Mouse (Mus musculus): ENCODE data around the gene Smarcc2. TPM values are rescaled to one million over a fixed set of nuclear protein-coding genes. Genes with fewer than 3 reads are reported as not detected.

Smarcc2 gene
- polyA plus RNA-seq, 1 experiment: 48.4 TPM

DNA sequence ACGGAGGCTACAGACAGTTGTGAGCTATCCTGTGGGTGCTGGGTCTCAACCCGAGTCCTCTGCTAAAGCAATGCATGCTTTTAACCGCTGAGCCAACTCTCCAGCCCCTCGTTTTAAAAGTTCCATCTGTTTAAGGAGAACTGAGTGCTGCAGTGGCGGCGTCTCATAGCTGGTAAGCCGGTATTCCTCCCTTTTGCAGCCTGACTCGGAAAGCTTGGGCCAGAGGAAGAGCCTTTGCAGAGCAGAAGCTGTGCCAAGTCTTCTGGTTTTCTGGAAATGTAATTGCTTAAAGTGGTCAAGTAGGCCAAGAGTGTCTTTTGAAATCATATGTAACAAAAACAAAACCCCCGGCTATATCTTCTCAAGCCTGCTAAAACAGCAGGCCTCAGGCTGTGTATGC lies 49.2 kb downstream of the Smarcc2 start:
- H3K36me3 ChIP-seq (ENCODE audit: control insufficient read depth, insufficient read depth): peaks cover 36% of the 10 kb centered on the region
- TF ChIP-seq USF1 (IDR thresholded peaks at IDR 0.05; ENCODE audit: low read depth): no peak
- TF ChIP-seq CTCF (IDR thresholded peaks at IDR 0.05; ENCODE audit: control insufficient read depth, insufficient read depth, insufficient read length): no peak
- no peak for TF ChIP-seq CEBPB (IDR thresholded peaks at IDR 0.05; ENCODE audit: low read depth)
- TF ChIP-seq MYOD1 (IDR thresholded peaks at IDR 0.05; ENCODE audit: control insufficient read depth, insufficient read length, low read depth): no peak
- TF ChIP-seq MAX (IDR thresholded peaks at IDR 0.05): no peak
- TF ChIP-seq MYOG (IDR thresholded peaks at IDR 0.05; ENCODE audit: control insufficient read depth, extremely low read depth, insufficient read length): no peak
- no peak for TF ChIP-seq FOSL1 (IDR thresholded peaks at IDR 0.05; ENCODE audit: insufficient read depth, low read length, poor library complexity, severe bottlenecking)

GRCm38 (mm10) chr10:128509203-128509602 lies 50.2 kb downstream of the Smarcc2 start:
- TF ChIP-seq USF1 (IDR thresholded peaks at IDR 0.05; ENCODE audit: low read depth): no peak
- TF ChIP-seq MYOG (IDR thresholded peaks at IDR 0.05; ENCODE audit: control insufficient read depth, extremely low read depth, insufficient read length): no peak
- TF ChIP-seq CEBPB (IDR thresholded peaks at IDR 0.05; ENCODE audit: low read depth): no peak
- no peak for TF ChIP-seq MAX (IDR thresholded peaks at IDR 0.05)
- TF ChIP-seq MYOD1 (IDR thresholded peaks at IDR 0.05; ENCODE audit: control insufficient read depth, insufficient read length, low read depth): no peak
- TF ChIP-seq CTCF (IDR thresholded peaks at IDR 0.05; ENCODE audit: control insufficient read depth, insufficient read depth, insufficient read length): no peak
- TF ChIP-seq FOSL1 (IDR thresholded peaks at IDR 0.05; ENCODE audit: insufficient read depth, low read length, poor library complexity, severe bottlenecking): no peak

More for the DNA sequence above, 49.2 kb downstream of the Smarcc2 start:
- H3K79me2 ChIP-seq (ENCODE audit: control insufficient read depth, insufficient read depth): no peaks in the 10 kb centered on the region
- H3K79me3 ChIP-seq (ENCODE audit: low read depth): no peaks in the 10 kb centered on the region
- no peaks in the 10 kb centered on the region for H3K27me3 ChIP-seq (ENCODE audit: control insufficient read depth, insufficient read depth, insufficient read length)
- H3K4me3 ChIP-seq (ENCODE audit: insufficient read depth, poor library complexity, severe bottlenecking): no peak overlapping the region
- no peak overlapping the region for H3ac ChIP-seq (ENCODE audit: control insufficient read depth, insufficient read length, low read depth)

DNA sequence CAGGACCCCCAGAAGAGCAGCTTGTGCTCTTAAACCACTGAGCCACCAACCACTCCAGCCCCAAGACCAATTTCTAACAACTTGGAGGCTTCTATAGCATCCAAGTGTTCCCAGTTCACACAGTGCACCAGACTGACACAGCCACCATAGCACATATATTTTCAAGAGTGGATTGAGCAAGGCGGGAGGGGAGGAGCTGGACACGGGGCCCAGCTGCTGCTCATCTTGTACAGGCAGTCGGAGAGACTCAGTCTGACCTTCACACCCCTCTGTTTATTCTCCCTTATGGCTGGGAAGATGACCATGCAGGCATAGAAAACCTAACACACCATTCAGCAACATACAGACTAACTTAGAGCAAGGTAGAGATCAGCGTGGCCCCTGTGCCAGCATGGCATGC lies 50.8 kb downstream of the Smarcc2 start:
- TF ChIP-seq USF1 (IDR thresholded peaks at IDR 0.05; ENCODE audit: low read depth): no peak
- no peak for TF ChIP-seq MYOD1 (IDR thresholded peaks at IDR 0.05; ENCODE audit: control insufficient read depth, insufficient read length, low read depth)
- no peak for TF ChIP-seq MYOG (IDR thresholded peaks at IDR 0.05; ENCODE audit: control insufficient read depth, extremely low read depth, insufficient read length)
- no peak for TF ChIP-seq FOSL1 (IDR thresholded peaks at IDR 0.05; ENCODE audit: insufficient read depth, low read length, poor library complexity, severe bottlenecking)
- no peak for TF ChIP-seq CEBPB (IDR thresholded peaks at IDR 0.05; ENCODE audit: low read depth)
- TF ChIP-seq MAX (IDR thresholded peaks at IDR 0.05): no peak
- no peak for TF ChIP-seq CTCF (IDR thresholded peaks at IDR 0.05; ENCODE audit: control insufficient read depth, insufficient read depth, insufficient read length)
- H3ac ChIP-seq (ENCODE audit: control insufficient read depth, insufficient read length, low read depth): no peak overlapping the region
- peaks cover 52% of the 10 kb centered on the region for H3K36me3 ChIP-seq (ENCODE audit: control insufficient read depth, insufficient read depth)
- H3K4me3 ChIP-seq (ENCODE audit: insufficient read depth, poor library complexity, severe bottlenecking): no peak overlapping the region
- no peaks in the 10 kb centered on the region for H3K79me2 ChIP-seq (ENCODE audit: control insufficient read depth, insufficient read depth)
- H3K79me3 ChIP-seq (ENCODE audit: low read depth): no peaks in the 10 kb centered on the region
- no peaks in the 10 kb centered on the region for H3K27me3 ChIP-seq (ENCODE audit: control insufficient read depth, insufficient read depth, insufficient read length)

More at GRCm38 (mm10) chr10:128509203-128509602, 50.2 kb downstream of the Smarcc2 start:
- Histone ChIP-seq H3ac (ENCODE audit: control insufficient read depth, insufficient read length, low read depth) (no peak overlapping the region), H3K79me2 (ENCODE audit: control insufficient read depth, insufficient read depth) (no peaks in the 10 kb centered on the region), H3K27me3 (ENCODE audit: control insufficient read depth, insufficient read depth, insufficient read length) (no peaks in the 10 kb centered on the region), H3K4me3 (ENCODE audit: insufficient read depth, poor library complexity, severe bottlenecking) (no peak overlapping the region), H3K36me3 (ENCODE audit: control insufficient read depth, insufficient read depth) (peaks cover 46% of the 10 kb centered on the region), H3K79me3 (ENCODE audit: low read depth) (no peaks in the 10 kb centered on the region)

- Histone ChIP-seq H3K27me3 (ENCODE audit: control insufficient read depth, insufficient read depth, insufficient read length) (no peaks in the 10 kb centered on the region), H3K79me3 (ENCODE audit: low read depth) (no peaks in the 10 kb centered on the region), H3ac (ENCODE audit: control insufficient read depth, insufficient read length, low read depth) (no peak overlapping the region), H3K36me3 (ENCODE audit: control insufficient read depth, insufficient read depth) (peaks cover 57% of the 10 kb centered on the region), H3K79me2 (ENCODE audit: control insufficient read depth, insufficient read depth) (no peaks in the 10 kb centered on the region), H3K4me3 (ENCODE audit: insufficient read depth, poor library complexity, severe bottlenecking) (no peak overlapping the region)
- no peak for TF ChIP-seq CTCF (IDR thresholded peaks at IDR 0.05; ENCODE audit: control insufficient read depth, insufficient read depth, insufficient read length)
- TF ChIP-seq MYOD1 (IDR thresholded peaks at IDR 0.05; ENCODE audit: control insufficient read depth, insufficient read length, low read depth): no peak
- no peak for TF ChIP-seq CEBPB (IDR thresholded peaks at IDR 0.05; ENCODE audit: low read depth)
- no peak for TF ChIP-seq FOSL1 (IDR thresholded peaks at IDR 0.05; ENCODE audit: insufficient read depth, low read length, poor library complexity, severe bottlenecking)
- TF ChIP-seq MAX (IDR thresholded peaks at IDR 0.05): no peak
- TF ChIP-seq MYOG (IDR thresholded peaks at IDR 0.05; ENCODE audit: control insufficient read depth, extremely low read depth, insufficient read length): no peak
- TF ChIP-seq USF1 (IDR thresholded peaks at IDR 0.05; ENCODE audit: low read depth): no peak
Observed at GRCm38 (mm10) chr10:128510301-128510700, 51.3 kb downstream of the Smarcc2 start.

- no peak for TF ChIP-seq CTCF (IDR thresholded peaks at IDR 0.05; ENCODE audit: control insufficient read depth, insufficient read depth, insufficient read length)
- TF ChIP-seq FOSL1 (IDR thresholded peaks at IDR 0.05; ENCODE audit: insufficient read depth, low read length, poor library complexity, severe bottlenecking): no peak
- TF ChIP-seq MYOG (IDR thresholded peaks at IDR 0.05; ENCODE audit: control insufficient read depth, extremely low read depth, insufficient read length): no peak
- TF ChIP-seq CEBPB (IDR thresholded peaks at IDR 0.05; ENCODE audit: low read depth): no peak
- no peak for TF ChIP-seq MYOD1 (IDR thresholded peaks at IDR 0.05; ENCODE audit: control insufficient read depth, insufficient read length, low read depth)
- TF ChIP-seq USF1 (IDR thresholded peaks at IDR 0.05; ENCODE audit: low read depth): no peak
- TF ChIP-seq MAX (IDR thresholded peaks at IDR 0.05): no peak
- Histone ChIP-seq H3K36me3 (ENCODE audit: control insufficient read depth, insufficient read depth) (peaks cover 65% of the 10 kb centered on the region), H3K27me3 (ENCODE audit: control insufficient read depth, insufficient read depth, insufficient read length) (no peaks in the 10 kb centered on the region), H3K4me3 (ENCODE audit: insufficient read depth, poor library complexity, severe bottlenecking) (no peak overlapping the region), H3K79me3 (ENCODE audit: low read depth) (no peaks in the 10 kb centered on the region), H3K79me2 (ENCODE audit: control insufficient read depth, insufficient read depth) (no peaks in the 10 kb centered on the region), H3ac (ENCODE audit: control insufficient read depth, insufficient read length, low read depth) (no peak overlapping the region)
Observed at GRCm38 (mm10) chr10:128511189-128511588, 52.1 kb downstream of the Smarcc2 start.

All from C2C12 (cell line).